In the genomic region with DNA sequence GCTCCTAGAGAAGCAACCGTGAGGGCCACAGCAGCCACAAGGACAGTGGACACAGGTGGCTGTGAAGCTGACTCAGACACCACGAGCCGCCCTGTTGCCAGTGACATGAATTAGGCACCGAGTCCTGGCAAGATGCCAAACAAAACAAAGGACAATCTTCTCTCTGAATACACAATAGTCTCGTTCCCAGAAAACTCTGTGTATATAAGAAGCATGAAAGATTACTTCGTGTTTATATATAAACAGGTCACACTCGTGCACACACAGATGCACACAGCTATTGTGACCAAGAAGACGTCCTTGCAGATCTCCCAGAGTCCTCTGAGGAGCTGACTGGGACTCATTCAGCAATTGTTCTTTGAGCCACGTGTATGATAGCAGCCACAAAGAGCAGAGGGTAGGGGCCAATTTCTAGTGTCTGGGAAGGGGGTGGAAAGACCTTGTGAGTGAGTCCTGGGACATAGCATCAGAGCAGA, we compare ENCODE assay signal across 9 mouse cellular contexts. TPM values are rescaled to one million over a fixed set of nuclear protein-coding genes. Genes with fewer than 3 reads are reported as not detected.
DNase-seq lines count a peak whose midpoint lies in the region; ATAC-seq and TF ChIP-seq lines count a peak whose summit lies in the region.
"Had no signal": no experiment of that assay in that cellular context is flagged by ENCODE, and none has a peak within 500 bp of the region (broad histone marks: within the 10 kb centered on the region; RNA-seq: fewer than 3 reads in every experiment).

No protein-coding gene starts in this region.

- no peaks in the 10 kb centered on the region for H3K27me3 ChIP-seq in liver, adult 2 months (ENCODE audit: control insufficient read depth, insufficient read depth, low read length)
- H3K27me3 ChIP-seq in forebrain, embryonic 16.5 days (replicated peaks; ENCODE audit: control insufficient read depth, insufficient read depth, low read length): no peaks in the 10 kb centered on the region
- H3K27me3 ChIP-seq in lung, embryonic 15.5 days: no peaks in the 10 kb centered on the region
- no peaks in the 10 kb centered on the region for H3K27me3 ChIP-seq in stomach, embryonic 15.5 days (replicated peaks)

- no peaks in the 10 kb centered on the region for H3K36me3 ChIP-seq in liver, adult 2 months (ENCODE audit: control insufficient read depth, insufficient read depth, low read length)
- H3K36me3 ChIP-seq in forebrain, embryonic 16.5 days (ENCODE audit: control insufficient read depth, insufficient read depth): no peaks in the 10 kb centered on the region
- H3K36me3 ChIP-seq in lung, embryonic 15.5 days: no peaks in the 10 kb centered on the region
- no peaks in the 10 kb centered on the region for H3K36me3 ChIP-seq in stomach, embryonic 15.5 days

- 0 out of 2 replicates have a peak, but pooled peaks have one; percentile 28 for ATAC-seq in forebrain, embryonic 16.5 days
- ATAC-seq in lung, embryonic 15.5 days (ENCODE audit: borderline replicate concordance, extremely low read depth, low FRiP score, low TSS enrichment): peak; percentile 52; the same call in 1 of the 2 replicates
- peak; percentile 64; the same call in 1 of the 2 replicates for ATAC-seq in stomach, embryonic 15.5 days (ENCODE audit: insufficient read depth, low FRiP score, low read depth)

- 6% methylated on average over 9 of the region's 9 CpGs for WGBS in liver, adult 2 months
- WGBS in forebrain, embryonic 16.5 days: 10% methylated on average over 9 of the region's 9 CpGs
- 4% methylated on average over 9 of the region's 9 CpGs for WGBS in lung, embryonic 15.5 days
- 12% methylated on average over 9 of the region's 9 CpGs for WGBS in stomach, embryonic 15.5 days

- H3K79me2 ChIP-seq in liver, adult 2 months (ENCODE audit: control insufficient read depth, insufficient read depth, low read length): no peaks in the 10 kb centered on the region

- TF ChIP-seq POLR2A in liver, adult 2 months (IDR thresholded peaks at IDR 0.05; ENCODE audit: extremely low read depth, insufficient read depth, low read length): no peak

- no peak for TF ChIP-seq CTCF in liver, adult 2 months (IDR thresholded peaks at IDR 0.05; ENCODE audit: low read depth, low read length)

- no peak overlapping the region for H3K4me2 ChIP-seq in forebrain, embryonic 16.5 days (ENCODE audit: low read length)
- no peak overlapping the region for H3K4me2 ChIP-seq in lung, embryonic 15.5 days
- H3K4me2 ChIP-seq in stomach, embryonic 15.5 days: no peak overlapping the region

- H3K9ac ChIP-seq in liver, adult 2 months (ENCODE audit: low read depth, low read length): no peak overlapping the region
- H3K9ac ChIP-seq in forebrain, embryonic 16.5 days (replicated peaks; ENCODE audit: low read depth, low read length): no peak overlapping the region
- no peak overlapping the region for H3K9ac ChIP-seq in lung, embryonic 15.5 days
- H3K9ac ChIP-seq in stomach, embryonic 15.5 days: no peak overlapping the region
- H3K9ac ChIP-seq: liver, embryonic 14.5 days had no signal

- H3K4me3 ChIP-seq in liver, adult 2 months (ENCODE audit: insufficient read depth, low read depth, low read length): no peak overlapping the region
- H3K4me3 ChIP-seq in forebrain, embryonic 16.5 days (replicated peaks; ENCODE audit: low read length): no peak overlapping the region
- no peak overlapping the region for H3K4me3 ChIP-seq in lung, embryonic 15.5 days
- H3K4me3 ChIP-seq in stomach, embryonic 15.5 days (replicated peaks): no peak overlapping the region

- no peaks in the 10 kb centered on the region for H3K9me3 ChIP-seq in forebrain, embryonic 16.5 days (ENCODE audit: control insufficient read depth, low read length)
- H3K9me3 ChIP-seq in lung, embryonic 15.5 days: no peaks in the 10 kb centered on the region
- H3K9me3 ChIP-seq in stomach, embryonic 15.5 days: no peaks in the 10 kb centered on the region

- H3K4me1 ChIP-seq in liver, adult 2 months (ENCODE audit: control insufficient read depth, insufficient read depth, low read length): peaks cover 6% of the 10 kb centered on the region
- peaks cover 6% of the 10 kb centered on the region for H3K4me1 ChIP-seq in forebrain, embryonic 16.5 days (replicated peaks; ENCODE audit: control insufficient read depth, insufficient read depth, low read length)
- H3K4me1 ChIP-seq in lung, embryonic 15.5 days: peaks cover 18% of the 10 kb centered on the region
- H3K4me1 ChIP-seq in stomach, embryonic 15.5 days: peaks cover 6% of the 10 kb centered on the region

- DNase-seq in liver, adult 2 months (ENCODE audit: extremely low read depth, low read depth, low spot score): peak; percentile 52
- no peak for DNase-seq in liver
- DNase-seq in gastrocnemius, adult 8-10 months (ENCODE audit: low spot score in 2 of 2): no peak
- no peak for DNase-seq in frontal cortex, postnatal 36 days (ENCODE audit: low spot score in 2 of 2)
- DNase-seq: embryo, embryonic 11 days had no signal

- no peak overlapping the region for H3K27ac ChIP-seq in liver, adult 2 months (replicated peaks; ENCODE audit: insufficient read depth, low read depth, low read length)
- no peak overlapping the region for H3K27ac ChIP-seq in forebrain, embryonic 16.5 days (ENCODE audit: low read length)
- no peak overlapping the region for H3K27ac ChIP-seq in lung, embryonic 15.5 days
- no peak overlapping the region for H3K27ac ChIP-seq in stomach, embryonic 15.5 days
- H3K27ac ChIP-seq: liver, embryonic 14.5 days had no signal

RNA-seq across cellular contexts. Expression of a gene that starts 18.7 kb away (rescaled TPM):
- total RNA-seq in liver, adult 2 months (2014; rRNA removed): 0.18 and 0.40 TPM in 2 replicates
- 0.63 and 0.93 TPM in 2 replicates for polyA plus RNA-seq in liver, adult 2 months (2012; rRNA removed)
- polyA plus RNA-seq in forebrain, embryonic 16.5 days (2015; fragmentation: Nextera tagmentation; extraction: Ambion mirVana): 8.1 and 8.4 TPM in 2 replicates
- polyA plus RNA-seq in lung, embryonic 15.5 days (2015; fragmentation: Nextera tagmentation; extraction: Ambion mirVana): 3.1 and 3.2 TPM in 2 replicates
- 3.3 and 3.7 TPM in 2 replicates for polyA plus RNA-seq in stomach, embryonic 15.5 days (2015; fragmentation: Nextera tagmentation; extraction: Ambion mirVana)
- 10 to 100 TPM in 1 of 4 experiments, 1 to 10 TPM in 3; 7.9 to 10.7 (median 8.8) TPM for total RNA-seq in gastrocnemius, adult 8-10 months (2022)
